Mouse (Mus musculus): ENCODE data around the gene Slc16a1.

DNA sequence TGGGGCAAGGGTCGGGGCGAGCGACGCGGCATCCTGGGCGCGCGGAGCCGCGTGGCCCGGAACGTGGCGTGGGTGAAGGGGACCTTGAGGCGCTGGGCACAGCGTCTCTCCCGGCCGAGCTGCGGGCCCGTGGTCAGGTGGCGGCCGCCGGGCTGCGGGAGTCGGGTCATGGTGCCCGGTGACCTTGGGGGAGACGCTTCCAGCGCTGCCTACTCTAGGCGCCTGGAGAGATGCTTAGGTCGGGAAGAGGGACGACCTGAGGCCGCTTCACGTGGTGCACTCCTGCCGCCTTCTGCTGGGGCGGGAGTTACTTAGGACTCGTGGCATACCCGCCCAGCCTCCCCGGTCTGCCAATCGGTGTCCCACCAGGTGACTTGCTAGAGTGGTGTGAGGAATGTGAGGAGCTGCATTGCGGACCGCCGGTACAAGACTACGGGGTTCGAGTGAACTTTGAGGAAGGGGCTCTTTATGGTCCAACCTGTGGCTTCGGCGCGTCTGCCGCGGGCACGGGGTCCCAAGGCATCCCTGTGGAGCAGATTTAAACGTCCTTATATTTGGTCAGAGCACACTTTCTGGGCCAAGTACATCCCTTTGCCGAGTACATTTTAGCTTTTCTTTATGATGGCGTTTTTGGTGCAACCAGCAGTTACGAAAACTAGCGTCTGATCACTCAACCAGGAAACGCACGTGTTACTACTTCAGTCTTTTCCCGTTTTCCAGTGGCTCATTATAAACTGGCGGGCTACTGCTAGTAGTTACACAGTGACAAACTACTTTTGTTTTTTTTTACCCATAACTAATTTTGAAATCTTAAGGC lies 672 bp downstream of the Slc16a1 start:
- TF ChIP-seq TAL1 (IDR thresholded peaks at IDR 0.05; ENCODE audit: low read length) (no peak), GATA1 (IDR thresholded peaks at IDR 0.05; ENCODE audit: low read length) (no peak)
